Mouse (Mus musculus) liver, postnatal 0 days (tissue): ENCODE results near the gene Spata5.

Source experiments
- CTCF ChIP-seq: sonication (generic); IDR thresholded peaks from 2 replicates; pipeline ENCODE4 v1.5.1; 2016; ENCODE audit warnings: antibody characterized with exemption, low read depth
- EP300 ChIP-seq: IDR thresholded peaks from 2 replicates; pipeline ENCODE4 v1.6.1; 2016; ENCODE audit warnings: antibody characterized with exemption, low read depth, mild to moderate bottlenecking

- TF ChIP-seq CTCF, result no peak
- TF ChIP-seq EP300, result no peak
Measured at GRCm38 (mm10) chr3:37379930-37380881, 39.5 kb upstream of the Spata5 start.
